Mouse (Mus musculus) gastrocnemius, adult 8-10 months (tissue): ENCODE measurements around the gene Klkb1. TPM values are rescaled to one million over a fixed set of nuclear protein-coding genes. Genes with fewer than 3 reads are reported as not detected.

Experiments
- DNase-seq, 2 experiments: peaks; one replicate each; pipeline ENCODE4 v3.0.0; 2022; ENCODE audit warnings: low spot score in 2 of 2
- total RNA-seq, 4 experiments: library from RNA; stranded (reverse); gene quantifications; 2 replicates each; pipeline ENCODE4 v1.2.4; 2022

Gene Klkb1
- total RNA-seq, 4 experiments from 2014 or later, result 0.05 TPM; not detected in 3

DNA sequence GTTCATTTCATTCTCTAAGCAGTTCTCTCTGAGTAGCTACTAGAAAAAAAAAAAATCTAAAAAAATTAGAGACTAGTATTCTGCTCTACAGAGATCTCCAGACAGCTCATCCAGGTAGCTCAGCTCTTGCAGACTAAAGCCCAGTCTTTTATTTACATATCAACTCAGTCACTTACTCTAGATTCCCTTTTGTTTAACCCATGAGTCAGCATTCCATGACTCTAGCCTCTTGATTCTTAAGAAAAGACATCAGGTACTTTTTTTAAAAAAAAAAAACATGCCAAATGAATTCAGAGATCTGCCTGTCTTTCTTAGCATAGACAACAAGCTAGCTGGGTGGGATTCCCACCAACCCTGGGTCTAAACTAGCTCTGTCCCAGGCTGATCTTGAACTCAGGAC is 26.2 kb downstream of the Klkb1 start:
- DNase-seq, result no peak

DNA sequence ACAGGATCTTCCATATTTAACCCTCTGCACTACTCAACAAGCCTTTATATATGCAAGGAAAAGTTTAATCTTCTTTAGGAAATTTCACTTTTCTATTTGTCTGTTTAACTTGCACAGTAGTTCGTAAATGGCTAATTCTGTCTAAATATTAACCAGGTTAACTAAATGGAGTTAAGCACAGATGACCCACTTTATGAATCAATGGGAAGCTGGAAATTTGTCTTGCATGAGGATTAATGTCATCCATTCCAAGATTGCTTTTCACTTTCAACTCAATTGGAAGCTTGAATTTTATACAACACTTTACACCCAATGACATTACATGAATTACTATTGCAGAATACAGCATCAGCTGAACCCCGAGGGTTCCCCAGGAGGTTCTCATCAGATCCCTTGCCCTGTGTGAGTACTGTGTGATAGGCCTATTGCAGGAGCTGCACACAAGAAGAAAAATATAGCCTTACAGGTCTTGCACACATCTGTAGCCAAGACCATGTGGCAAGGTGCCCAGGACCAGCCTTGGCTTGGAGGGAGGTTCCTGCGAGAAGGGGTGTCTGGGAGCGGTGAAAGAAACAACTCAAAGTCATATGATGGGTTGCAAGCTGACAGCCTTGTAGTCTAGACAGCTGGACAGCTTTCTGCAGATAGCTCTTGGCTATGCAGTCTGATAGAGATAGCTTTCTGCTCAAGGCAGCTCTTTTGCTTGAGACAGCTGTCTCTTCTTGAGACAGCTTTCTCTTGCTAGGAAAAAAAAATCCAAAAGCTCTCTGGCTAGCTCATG is 26.9 kb downstream of the Klkb1 start:
- DNase-seq, result no peak

DNA sequence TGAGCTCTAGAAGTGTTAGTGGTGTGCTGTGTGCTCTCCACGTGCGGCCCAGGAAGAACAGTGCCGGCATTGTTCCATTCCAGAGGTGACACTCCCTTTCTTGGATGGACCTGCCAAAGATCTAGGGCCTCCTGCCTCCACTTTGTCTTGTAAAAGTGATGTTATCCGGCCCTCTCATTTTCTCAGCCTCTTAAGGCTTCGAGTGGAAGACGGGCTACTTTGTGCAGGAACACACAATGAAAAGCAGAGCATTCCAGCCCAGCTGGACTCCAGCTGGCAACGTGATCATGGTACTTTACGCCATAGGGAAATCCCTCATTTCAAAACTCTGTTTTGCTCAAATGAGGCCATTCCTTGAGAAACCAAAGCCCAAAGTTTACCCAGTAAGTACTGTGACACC is 27.7 kb downstream of the Klkb1 start:
- DNase-seq, result no peak

DNA sequence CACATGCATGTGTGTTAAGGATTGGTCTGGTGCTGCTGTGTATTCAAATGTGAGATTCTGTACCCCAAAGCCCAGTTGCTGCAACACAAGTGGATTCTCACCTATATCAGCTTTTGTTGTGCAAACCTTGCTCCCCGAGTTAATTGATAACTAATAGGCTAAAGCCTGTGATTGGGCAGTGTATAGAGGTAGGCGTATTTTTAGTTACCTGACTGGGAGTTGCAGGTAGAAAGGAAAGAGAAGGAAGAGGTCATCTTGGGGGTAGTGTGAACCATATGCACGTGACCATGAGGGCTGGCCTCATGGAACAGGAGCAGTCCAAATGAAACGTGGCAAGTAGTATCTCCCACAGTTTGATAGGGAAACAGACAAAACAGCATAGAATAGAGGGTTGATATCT is 29.7 kb downstream of the Klkb1 start:
- no peak for DNase-seq

DNA sequence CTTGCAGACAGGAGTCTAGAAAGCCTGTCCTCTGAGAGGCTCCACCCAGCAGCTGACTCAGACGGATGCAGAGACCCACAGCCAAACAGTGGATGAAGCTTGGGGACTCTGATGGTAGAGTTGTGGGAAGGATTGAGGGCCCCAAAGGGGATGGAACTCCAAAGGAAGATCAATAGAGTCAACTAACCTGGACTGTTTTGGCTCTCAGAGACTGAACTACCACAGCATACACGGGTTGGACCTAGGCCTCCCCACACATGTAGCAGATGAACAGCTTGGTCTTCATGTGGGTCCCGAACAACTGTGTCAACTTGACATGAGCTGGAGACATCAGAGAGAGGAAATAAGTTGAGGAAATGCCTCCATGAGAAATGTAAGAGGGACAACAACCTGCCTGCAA is 31.8 kb downstream of the Klkb1 start:
- no peak for DNase-seq

GRCm38 (mm10) chr8:45261920-45262319 is 32.7 kb downstream of the Klkb1 start, which contains the start of gene F11:
Gene F11 (minus strand): TSS chr8:45262031.
- no peak for DNase-seq

DNA sequence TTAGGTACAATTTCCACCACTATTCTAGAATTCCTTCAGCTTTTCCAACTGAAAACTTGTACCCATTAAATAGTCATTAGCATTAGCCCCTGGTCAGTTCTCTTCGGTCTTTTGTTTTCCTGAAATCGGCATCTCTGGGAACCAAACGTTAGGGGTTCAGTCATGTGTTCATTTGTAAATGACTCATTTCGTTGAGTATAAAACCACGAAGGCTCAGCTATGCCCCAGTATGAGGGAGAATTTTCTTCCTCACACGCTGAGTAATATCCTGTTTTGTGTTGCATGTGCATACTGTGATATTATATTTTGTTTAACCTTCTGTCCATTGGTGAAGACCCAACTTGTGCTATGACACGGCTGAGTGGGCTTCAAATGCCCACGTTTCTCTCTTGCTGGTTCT is 36.2 kb downstream of the Klkb1 start:
- no peak for DNase-seq

DNA sequence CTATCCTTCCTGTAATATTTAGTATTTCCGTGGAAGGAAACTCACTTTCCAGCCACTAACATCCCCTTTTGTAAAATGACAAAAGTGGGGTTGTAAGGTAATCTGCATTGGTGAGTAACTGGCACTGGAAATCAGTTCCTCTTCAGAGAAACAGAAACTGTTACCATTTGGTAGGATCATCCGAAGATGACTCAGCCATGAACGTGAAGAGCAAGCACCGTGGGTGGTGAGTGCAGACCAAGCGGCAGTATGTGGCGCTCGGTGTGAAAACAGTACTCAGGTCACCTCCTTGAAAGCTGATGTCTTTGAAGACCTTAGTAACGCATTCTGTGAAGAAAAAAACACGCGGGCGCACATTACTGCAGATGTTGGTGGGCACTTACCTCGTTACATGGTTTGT is 39.6 kb downstream of the Klkb1 start:
- no peak for DNase-seq

DNA sequence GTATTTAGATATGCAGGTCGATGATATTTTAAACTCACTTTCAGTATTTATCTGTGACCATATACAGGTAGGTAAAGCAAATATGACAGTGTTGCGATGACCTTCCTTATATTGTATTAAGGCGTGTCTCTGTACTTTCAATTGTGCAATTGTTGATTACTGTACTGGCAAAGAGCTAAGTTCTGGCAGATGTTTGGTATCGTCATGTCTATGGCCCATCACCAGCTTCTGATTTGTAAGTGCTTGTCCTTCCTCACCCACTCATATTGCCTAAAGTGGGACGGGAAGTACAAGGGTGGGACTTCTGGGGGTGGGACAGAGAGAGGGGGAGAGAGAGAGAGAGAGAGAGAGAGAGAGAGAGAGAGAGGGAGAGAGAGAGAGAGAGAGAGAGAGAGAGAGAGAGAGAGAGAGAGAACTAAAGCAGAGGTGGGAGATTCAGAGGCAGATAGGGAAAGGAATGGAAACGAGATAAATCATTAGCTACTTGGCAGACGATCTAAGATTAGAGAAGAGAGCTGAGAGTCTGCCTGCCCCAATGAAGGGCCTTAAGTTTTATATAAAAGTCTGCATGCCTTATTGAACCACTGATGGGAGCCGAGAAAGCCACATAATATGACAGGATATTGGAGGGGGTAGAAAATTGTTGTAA is 40.3 kb downstream of the Klkb1 start:
- no peak for DNase-seq

DNA sequence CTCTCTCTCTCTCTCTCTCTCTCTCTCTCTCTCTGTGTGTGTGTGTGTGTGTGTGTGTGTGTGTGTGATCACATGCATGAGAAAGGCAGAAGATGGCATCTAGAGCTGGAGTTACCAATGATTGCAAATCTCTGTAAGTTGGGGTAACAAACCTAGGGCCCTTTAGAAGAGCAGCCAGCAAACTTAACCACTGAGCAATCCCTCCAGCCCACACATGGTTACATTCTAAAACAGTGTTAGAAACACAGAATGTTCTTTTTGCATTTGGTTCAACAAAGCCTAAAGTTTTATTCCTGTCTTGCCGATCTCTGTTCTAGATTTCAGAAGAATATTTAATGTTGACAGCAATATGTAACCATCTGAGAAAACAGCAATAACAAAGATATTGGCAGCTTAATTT is 41.1 kb downstream of the Klkb1 start:
- DNase-seq, result no peak

- no peak for DNase-seq
These were observed 41.5 kb downstream of the Klkb1 start for GRCm38 (mm10) chr8:45253111-45253510.

DNA sequence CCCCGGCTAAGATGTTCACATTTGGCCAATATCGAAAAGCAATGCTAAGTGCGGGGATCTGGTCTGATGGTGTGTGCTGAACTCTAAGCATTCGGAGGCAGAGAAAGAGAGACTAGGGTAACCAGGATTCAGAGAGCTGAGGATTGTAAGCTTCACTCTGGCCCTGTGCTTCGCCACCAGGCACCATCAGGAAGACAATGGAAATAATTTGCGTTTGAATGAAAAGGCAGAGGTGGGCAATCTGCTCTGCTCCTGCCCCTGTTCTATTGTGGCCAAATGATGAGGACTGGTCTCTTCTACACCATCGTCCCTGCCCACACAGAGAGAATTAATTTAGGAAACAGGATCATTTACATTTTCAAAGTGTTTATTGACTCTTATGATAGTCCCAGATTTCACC is 48.4 kb downstream of the Klkb1 start:
- DNase-seq, result no peak

DNA sequence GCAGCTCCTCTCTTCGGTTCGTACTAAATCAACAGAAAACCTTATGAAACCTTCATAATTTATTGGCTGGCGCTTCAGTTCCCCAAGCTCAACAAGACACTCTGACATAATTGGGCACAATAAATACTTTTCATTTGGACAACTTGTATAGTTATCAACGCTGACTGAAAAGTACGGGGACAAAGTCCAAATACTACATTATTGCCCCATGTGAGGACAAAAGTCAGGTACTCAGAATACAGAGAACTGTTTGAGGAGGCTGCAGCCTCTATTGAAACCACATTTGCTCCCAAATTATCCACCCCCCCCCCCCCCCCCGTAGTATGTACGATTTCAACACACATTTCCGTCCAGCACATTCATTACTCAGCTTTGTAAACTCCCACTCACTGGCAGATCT is 55.3 kb downstream of the Klkb1 start:
- no peak for DNase-seq

DNA sequence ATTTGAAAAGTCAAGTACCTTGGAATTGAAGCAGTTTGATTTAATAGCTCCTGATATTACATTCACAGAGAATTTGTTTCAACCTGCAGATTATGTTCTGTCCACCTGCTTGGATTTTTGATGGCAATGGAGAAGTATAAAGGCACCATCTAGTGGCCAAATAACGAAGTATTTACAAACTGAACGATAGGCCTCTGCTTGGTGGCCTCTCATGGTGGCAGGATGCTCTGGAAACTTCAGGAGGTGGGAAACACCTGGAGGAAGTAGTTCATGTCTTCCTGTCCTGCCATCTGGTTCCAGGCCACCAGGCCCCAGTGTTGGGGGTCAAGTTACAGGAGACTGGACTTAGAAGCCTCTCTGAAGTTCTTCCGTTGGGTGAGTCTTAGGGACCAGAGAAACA is 56.4 kb downstream of the Klkb1 start:
- no peak for DNase-seq

GRCm38 (mm10) chr8:45236164-45236912 is 58.3 kb downstream of the Klkb1 start:
- DNase-seq, result no peak

DNA sequence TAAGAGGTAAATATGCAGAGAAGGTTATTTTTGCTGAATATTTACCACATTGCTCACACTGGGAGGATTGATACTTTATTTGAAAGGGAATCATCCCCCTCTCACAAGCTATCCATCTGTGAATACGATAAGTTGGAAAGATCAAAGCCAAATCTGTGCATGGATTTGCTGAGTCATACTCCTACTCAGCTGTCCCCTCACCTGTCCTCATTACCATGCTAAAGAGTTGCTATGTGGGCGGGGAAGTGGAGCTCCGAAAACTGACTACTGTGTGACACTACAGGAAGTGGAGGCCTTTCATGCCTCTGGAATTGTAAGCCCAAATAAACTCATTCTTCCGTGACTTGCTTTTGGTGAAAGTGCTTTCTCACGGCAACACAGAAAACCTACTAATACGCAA is 59.4 kb downstream of the Klkb1 start:
- DNase-seq, result no peak

GRCm38 (mm10) chr8:45233256-45233655 is 61.4 kb downstream of the Klkb1 start:
- DNase-seq, result no peak

Other genes starting within 250 kb of the Klkb1 start
- gene Mtnr1a, start 225.7 kb downstream of the Klkb1 start, total RNA-seq, result not detected
- not detected for gene F11, start 32.8 kb downstream of the Klkb1 start, total RNA-seq
- gene Gm45753, start 13.6 kb upstream of the Klkb1 start, total RNA-seq, result not detected
- 1 to 10 TPM in 2 of 4 experiments, under 1 TPM in 2; 0.44 to 1.2 (median 0.85) TPM for gene Cyp4v3, start 38.4 kb upstream of the Klkb1 start, total RNA-seq
- 1 to 10 TPM; 1.3 to 2.0 (median 1.6) TPM for gene Fam149a, start 87.4 kb upstream of the Klkb1 start, total RNA-seq
- gene Tlr3, start 116.2 kb upstream of the Klkb1 start, total RNA-seq, result 1 to 10 TPM in 2 of 4 experiments, under 1 TPM in 2; 0.68 to 1.3 (median 0.91) TPM
- 100 to 1,000 TPM in 1 of 4 experiments, 10 to 100 TPM in 3; 60.0 to 116 (median 75.8) TPM for gene Sorbs2, start 212.9 kb upstream of the Klkb1 start, total RNA-seq